Mouse (Mus musculus) liver, embryonic 14.5 days (tissue): ENCODE data around the gene Thyn1. TPM values are rescaled to one million over a fixed set of nuclear protein-coding genes. Genes with fewer than 3 reads are reported as not detected.

ENCODE experiments used
- ATAC-seq: fragments of 200-750 bp; cut with Nextera tagmentation; 2 replicates; pipeline ENCODE4 v1.8.0; 2017; ENCODE audit warnings: moderate number of reproducible peaks, mild to moderate bottlenecking, moderate library complexity; ENCODE audit not compliant: insufficient read depth
- DNase-seq, 3 experiments: peaks; one replicate each; pipeline ENCODE4 v3.0.0-alpha.2; 2012 to 2013; ENCODE audit warnings: low read depth in 3 of 3, low spot score in 3 of 3
- H3K27ac ChIP-seq: fragments of 300-500 bp; sonication (generic); 2 replicates; pipeline ENCODE4 v1.5.1; 2014; ENCODE audit warnings: moderate library complexity, mild to moderate bottlenecking, control low read depth, inconsistent platforms
- H3K27me3 ChIP-seq: fragments of 300-500 bp; sonication (generic); 2 replicates; pipeline ENCODE4 v1.6.1; 2014; ENCODE audit warnings: mild to moderate bottlenecking, low read length, moderate library complexity; ENCODE audit not compliant: control insufficient read depth, insufficient read depth
- H3K36me3 ChIP-seq: fragments of 300-500 bp; sonication (generic); replicated peaks from 2 replicates; pipeline ENCODE4 v1.6.1; 2014; ENCODE audit warnings: low read depth; ENCODE audit not compliant: control insufficient read depth, insufficient read depth
- H3K4me1 ChIP-seq, 2 experiments: fragments of 200-500 bp in 1 of 2; fragments of 300-500 bp in 1 of 2; sonication (generic) in 1 of 2; replicated peaks; 2 replicates each; pipeline ENCODE4 v1.6.1; 2012 to 2014; ENCODE audit warnings: antibody characterized with exemption in 1 of 2, inconsistent platforms in 1 of 2, low read length in 1 of 2; ENCODE audit not compliant: control insufficient read depth in 2 of 2, insufficient read depth in 2 of 2
- H3K4me2 ChIP-seq: fragments of 300-500 bp; sonication (generic); 2 replicates; pipeline ENCODE4 v1.6.1; 2014; ENCODE audit warnings: low read depth, mild to moderate bottlenecking, control low read depth, moderate library complexity
- H3K4me3 ChIP-seq, 2 experiments: fragments of 200-500 bp in 1 of 2; fragments of 300-500 bp in 1 of 2; sonication (generic) in 1 of 2; 2 replicates each; pipeline ENCODE4 v1.5.1; 2012 to 2014; ENCODE audit warnings: low read depth in 2 of 2, low read length in 2 of 2, mild to moderate bottlenecking in 2 of 2, control low read depth in 1 of 2, inconsistent platforms in 1 of 2, moderate library complexity in 1 of 2; ENCODE audit not compliant: insufficient read depth in 1 of 2
- H3K9ac ChIP-seq: fragments of 300-500 bp; sonication (generic); replicated peaks from 2 replicates; pipeline ENCODE4 v1.6.1; 2014; ENCODE audit warnings: mild to moderate bottlenecking, control low read depth, moderate library complexity
- H3K9me3 ChIP-seq: fragments of 300-500 bp; sonication (generic); 2 replicates; pipeline ENCODE4 v1.6.1; 2016; ENCODE audit warnings: low read length, mixed read lengths; ENCODE audit not compliant: control insufficient read depth
- CTCF ChIP-seq: IDR thresholded peaks from 2 replicates; pipeline ENCODE4 v1.5.1; 2016; ENCODE audit warnings: antibody characterized with exemption, low read depth, control low read depth
- EP300 ChIP-seq: IDR thresholded peaks from 2 replicates; pipeline ENCODE4 v1.6.1; 2016; ENCODE audit warnings: antibody characterized with exemption, low read depth
- WGBS: fragments of 180-500 bp; shearing (Covaris S2); extraction: QIAGEN DNeasy Blood & Tissue Kit; methylation state at CpG from one replicate; pipeline ENCODE4 v1.1.7; 2014; ENCODE audit not compliant: insufficient replicate concordance; 5-methylcytosine and 5-hydroxymethylcytosine counted together
- polyA plus RNA-seq, 2 experiments: library from polyadenylated mRNA; depleted of rRNA in 1 of 2; stranded (reverse) in 1 of 2; unstranded in 1 of 2; fragments of >200 nt; fragmentation: Nextera tagmentation in 1 of 2; extraction: Ambion mirVana in 1 of 2; gene quantifications; 2 replicates each; pipeline versions ENCODE4 v1.2.1 to v1.2.3; 2012 to 2014

Gene Thyn1
- 13.7 and 22.6 TPM in 2 replicates for polyA plus RNA-seq (2012; rRNA removed)
- 54.0 and 54.1 TPM in 2 replicates for polyA plus RNA-seq (2014; fragmentation: Nextera tagmentation; extraction: Ambion mirVana)

GRCm38 (mm10) chr9:26999461-27000395 is at the start of gene Thyn1, which contains the start of gene Acad8:
Thyn1 (plus strand) TSS chr9:26999710.
Acad8 (minus strand) TSS chr9:26999566.
- Histone ChIP-seq H3K4me3 (peak within 1 kb of the TSS; percentile 76 to 87), H3K27me3 (no peaks in the 10 kb centered on the region), H3K36me3 (peaks cover 3% of the 10 kb centered on the region; the same call in 1 of the 2 replicates), H3K4me1 (peaks cover 6 to 18% of the 10 kb centered on the region in 2 experiments), H3K4me2 (peak within 1 kb of the TSS; percentile 94), H3K9ac (peak within 1 kb of the TSS; percentile 80), H3K9me3 (no peaks in the 10 kb centered on the region), H3K27ac (no peak within 1 kb of the TSS)
- TF ChIP-seq CTCF: no peak
- no peak for TF ChIP-seq EP300
- ATAC-seq (peak; percentile 98), DNase-seq (peak; percentile 91 to 95 (median 93))
- under 1% methylated on average over 35 of the region's 35 CpGs for WGBS

DNA sequence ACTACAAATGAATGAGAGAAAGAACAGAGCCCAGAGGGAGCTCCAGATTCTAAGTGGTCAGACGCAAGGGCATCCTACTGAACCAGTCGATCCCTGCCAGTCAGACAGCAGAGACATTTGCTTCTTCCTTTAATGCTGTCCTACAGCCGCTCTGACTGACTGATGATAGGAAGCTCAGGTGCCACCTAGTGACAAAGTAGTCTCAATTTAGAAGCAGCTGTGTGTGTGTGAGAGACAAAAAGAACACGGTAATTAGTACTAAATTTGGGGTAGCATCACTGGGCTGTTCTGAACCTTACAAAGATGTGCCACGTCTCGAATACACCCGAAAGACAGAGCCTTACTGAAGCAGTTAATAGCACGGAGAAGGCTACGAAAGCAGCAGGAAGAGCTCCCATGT is 21.8 kb upstream of the Thyn1 start:
- H3K9me3 ChIP-seq: no peaks in the 10 kb centered on the region
- no peaks in the 10 kb centered on the region; the same call in none of the 2 replicates for H3K36me3 ChIP-seq
- no peak for TF ChIP-seq CTCF
- TF ChIP-seq EP300: no peak
- no peak overlapping the region for H3K27ac ChIP-seq
- H3K4me1 ChIP-seq: no peaks in the 10 kb centered on the region
- H3K9ac ChIP-seq: no peak overlapping the region
- H3K4me3 ChIP-seq: no peak overlapping the region
- H3K4me2 ChIP-seq: no peak overlapping the region
- WGBS: 78% methylated on average over 9 of the region's 9 CpGs
- no peak for ATAC-seq
- H3K27me3 ChIP-seq: no peaks in the 10 kb centered on the region
- no peak for DNase-seq

DNA sequence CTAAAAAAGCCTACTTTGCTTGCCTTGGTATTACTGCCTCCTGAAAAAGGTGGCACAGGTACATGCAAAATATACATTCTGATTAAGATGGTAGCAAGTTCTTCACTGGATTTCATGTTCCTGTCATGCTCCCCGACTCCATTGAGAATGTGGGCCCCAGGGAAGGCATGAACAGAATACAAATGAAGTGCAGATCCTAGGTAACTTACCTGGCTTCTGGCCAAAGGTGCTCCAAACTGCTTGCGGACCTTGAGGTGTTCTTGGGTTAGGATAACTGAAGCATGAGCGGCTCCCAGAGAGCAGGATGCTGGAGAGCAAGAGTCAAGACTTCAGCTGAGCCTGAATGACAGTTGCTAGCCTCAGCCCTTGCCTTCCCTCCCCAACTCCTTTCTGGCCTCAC is 20.7 kb upstream of the Thyn1 start:
- no peaks in the 10 kb centered on the region; the same call in none of the 2 replicates for H3K36me3 ChIP-seq
- no peaks in the 10 kb centered on the region for H3K4me1 ChIP-seq
- no peak overlapping the region for H3K4me2 ChIP-seq
- WGBS: 73% methylated on average over 3 of the region's 3 CpGs
- no peak overlapping the region for H3K27ac ChIP-seq
- DNase-seq (no peak), ATAC-seq (no peak)
- H3K9ac ChIP-seq: no peak overlapping the region
- no peaks in the 10 kb centered on the region for H3K27me3 ChIP-seq
- no peaks in the 10 kb centered on the region for H3K9me3 ChIP-seq
- no peak overlapping the region for H3K4me3 ChIP-seq
- no peak for TF ChIP-seq EP300
- no peak for TF ChIP-seq CTCF

GRCm38 (mm10) chr9:26985090-26985613 is 14.4 kb upstream of the Thyn1 start:
- H3K9me3 ChIP-seq: no peaks in the 10 kb centered on the region
- ATAC-seq: no peak

GRCm38 (mm10) chr9:26985668-26986277 is 13.7 kb upstream of the Thyn1 start:
- Histone ChIP-seq H3K27me3 (no peaks in the 10 kb centered on the region), H3K4me1 (no peaks in the 10 kb centered on the region), H3K9ac (no peak overlapping the region), H3K9me3 (no peaks in the 10 kb centered on the region), H3K27ac (no peak overlapping the region), H3K4me2 (no peak overlapping the region), H3K4me3 (no peak overlapping the region), H3K36me3 (no peaks in the 10 kb centered on the region; the same call in 1 of the 2 replicates)
- TF ChIP-seq CTCF (no peak), EP300 (no peak)
- 61% methylated on average over 6 of the region's 6 CpGs for WGBS
- no peak for ATAC-seq
- no peak for DNase-seq

More at GRCm38 (mm10) chr9:26985090-26985613, 14.4 kb upstream of the Thyn1 start:
- no peak overlapping the region for H3K4me3 ChIP-seq
- no peak overlapping the region for H3K4me2 ChIP-seq
- no peak overlapping the region for H3K9ac ChIP-seq
- no peaks in the 10 kb centered on the region for H3K27me3 ChIP-seq
- 81% methylated on average over 2 of the region's 2 CpGs for WGBS
- TF ChIP-seq EP300: no peak
- TF ChIP-seq CTCF: no peak
- H3K27ac ChIP-seq: no peak overlapping the region
- no peaks in the 10 kb centered on the region; the same call in none of the 2 replicates for H3K36me3 ChIP-seq
- DNase-seq: no peak
- no peaks in the 10 kb centered on the region for H3K4me1 ChIP-seq
